Mouse (Mus musculus) gastrocnemius, postnatal 10 days (tissue): ENCODE data around the gene Cbx2. TPM values are rescaled to one million over a fixed set of nuclear protein-coding genes. Genes with fewer than 3 reads are reported as not detected.

ENCODE experiments used
- DNase-seq: peaks from one replicate; pipeline ENCODE4 v3.0.0; 2021; ENCODE audit warnings: mixed read lengths
- long read RNA-seq, 2 experiments: library from polyadenylated mRNA; stranded (forward); transcript quantifications; one replicate each; pipeline ENCODE4 v2.0.0; 2021
- total RNA-seq, 2 experiments: library from RNA; stranded (reverse); gene quantifications; 2 replicates each; pipeline ENCODE4 v1.2.3; 2021

Cbx2 gene
- 1 to 10 TPM; 2.3 to 3.0 TPM for total RNA-seq
- long read RNA-seq, experiment 1, transcript Cbx2-201 (5 exons, 3,807 nt) = major isoform, 11 of 13 reads
- long read RNA-seq, experiment 1, partial matches to known transcripts = 0 of 13 reads
- long read RNA-seq, experiment 1, other reads (novel, unspliced or antisense) = 2 of 13 reads
- long read RNA-seq, experiment 2, transcript Cbx2-201 (5 exons, 3,807 nt) = major isoform, 6 of 9 reads
- long read RNA-seq, experiment 2, partial matches to known transcripts = 1 of 9 reads
- long read RNA-seq, experiment 2, other reads (novel, unspliced or antisense) = 2 of 9 reads

- DNase-seq = peak; percentile 86
Measured at GRCm38 (mm10) chr11:119022895-119023615, at the start of gene Cbx2. Cbx2 (plus strand) TSS chr11:119022962.

DNA sequence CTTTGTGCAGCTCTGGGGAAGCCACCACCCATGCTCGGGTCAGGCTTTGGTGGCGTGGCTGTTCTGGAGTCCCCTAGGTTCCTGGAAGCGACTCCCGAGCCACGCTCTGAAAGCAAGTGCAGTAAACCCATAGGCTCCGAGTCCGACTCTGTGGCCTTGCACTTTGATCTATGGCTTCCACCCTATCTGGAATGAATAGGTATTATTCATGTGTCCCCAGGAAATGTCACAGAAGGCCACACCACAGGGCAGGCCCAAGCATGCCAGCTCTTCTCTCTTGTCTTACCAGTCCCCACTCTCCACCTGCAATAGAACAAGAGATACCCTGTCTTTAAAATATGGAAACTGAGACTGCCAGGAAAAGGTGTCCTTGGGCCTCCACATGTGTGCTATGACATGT, 48.4 kb upstream of the Cbx2 start:
- no peak for DNase-seq

- peak; percentile 71 for DNase-seq
Measured at GRCm38 (mm10) chr11:118975427-118975826, 47.3 kb upstream of the Cbx2 start.

DNA sequence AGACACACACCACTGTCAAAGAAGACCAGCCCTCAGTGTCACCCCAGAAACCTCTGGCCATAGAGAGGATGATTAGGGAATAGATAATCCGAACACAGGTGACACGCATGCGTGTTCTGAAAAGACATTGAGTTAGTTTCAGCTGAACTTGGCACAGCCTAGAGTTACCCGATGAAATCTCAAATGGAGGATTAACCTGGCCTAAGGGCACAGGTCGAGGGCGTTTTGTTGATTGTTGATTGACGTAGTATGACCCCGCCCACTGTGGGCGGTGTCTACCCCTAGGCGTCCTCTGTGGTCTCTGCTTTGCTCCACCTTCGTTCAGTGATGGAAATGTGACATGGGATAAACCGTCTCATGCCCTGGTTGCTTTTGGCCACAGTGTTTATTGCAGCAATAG, 46.8 kb upstream of the Cbx2 start:
- no peak for DNase-seq

DNA sequence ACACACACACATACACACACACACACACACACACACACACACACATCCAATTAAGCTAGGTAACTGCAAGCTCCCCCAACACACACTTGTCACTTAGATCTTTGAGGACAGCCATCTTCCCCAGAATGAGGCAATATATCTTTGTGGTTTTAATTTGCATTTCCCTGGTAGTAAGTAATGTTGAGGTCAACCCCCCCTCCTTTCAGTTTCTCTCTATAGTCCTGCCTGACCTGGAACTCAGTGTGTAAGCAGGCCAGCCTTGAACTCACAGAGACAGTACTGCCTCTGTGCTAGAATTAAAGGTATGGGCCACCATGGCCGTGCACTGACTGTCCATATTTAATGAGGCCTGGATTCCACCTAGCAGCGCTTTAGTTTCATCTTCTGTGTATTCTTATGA, 42.4 kb upstream of the Cbx2 start:
- no peak for DNase-seq

GRCm38 (mm10) chr11:118981012-118981776, 41.6 kb upstream of the Cbx2 start:
- no peak for DNase-seq

GRCm38 (mm10) chr11:118982593-118983113, 40.1 kb upstream of the Cbx2 start:
- no peak for DNase-seq

- no peak for DNase-seq
Measured at GRCm38 (mm10) chr11:118985571-118985970, 37.2 kb upstream of the Cbx2 start.

DNA sequence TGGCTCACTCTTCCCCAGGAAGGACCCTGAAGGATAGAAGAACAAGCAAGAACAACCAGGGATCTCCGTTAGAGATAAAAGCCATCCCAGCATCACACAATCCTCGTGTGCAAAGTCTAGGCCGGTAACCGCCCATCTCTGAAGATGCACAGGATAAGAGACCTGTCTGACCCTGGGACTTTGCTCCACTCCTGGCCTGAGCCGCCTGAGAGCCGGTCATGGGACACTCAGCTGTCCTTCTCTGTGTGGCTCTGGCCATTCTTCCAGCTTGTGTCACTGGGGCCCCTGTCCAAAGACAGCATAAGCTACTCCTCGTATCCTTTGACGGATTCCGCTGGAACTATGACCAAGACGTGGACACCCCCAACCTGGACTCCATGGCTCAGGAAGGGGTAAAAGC, 34.8 kb upstream of the Cbx2 start, which contains the start of gene Enpp7:
Gene Enpp7 (plus strand): TSS at position 190 of the 400 bp plus-strand sequence.
- DNase-seq = no peak

GRCm38 (mm10) chr11:118992781-118993180, 30.0 kb upstream of the Cbx2 start:
- no peak for DNase-seq

DNA sequence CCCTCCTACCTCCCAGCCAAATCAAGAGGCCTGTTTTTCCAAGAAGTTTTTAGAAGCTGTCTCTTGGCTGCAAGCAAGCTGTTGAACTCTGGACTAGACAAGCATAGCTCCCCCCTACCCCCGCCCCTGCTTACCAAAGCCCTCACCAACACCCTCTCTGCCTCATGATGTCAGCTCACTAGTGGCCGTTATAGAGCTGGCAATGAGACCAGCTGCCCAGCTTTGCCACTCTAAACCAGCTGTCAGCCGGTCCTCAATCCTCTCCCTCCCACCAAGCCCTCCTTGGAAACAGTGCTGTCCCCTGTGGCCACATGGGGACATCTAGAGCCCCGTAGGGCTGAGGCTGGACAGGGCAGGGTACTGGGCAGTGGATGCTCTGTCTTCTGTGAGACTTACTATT, 27.3 kb upstream of the Cbx2 start:
- no peak for DNase-seq

GRCm38 (mm10) chr11:118997182-118997581, 25.6 kb upstream of the Cbx2 start:
- no peak for DNase-seq

DNA sequence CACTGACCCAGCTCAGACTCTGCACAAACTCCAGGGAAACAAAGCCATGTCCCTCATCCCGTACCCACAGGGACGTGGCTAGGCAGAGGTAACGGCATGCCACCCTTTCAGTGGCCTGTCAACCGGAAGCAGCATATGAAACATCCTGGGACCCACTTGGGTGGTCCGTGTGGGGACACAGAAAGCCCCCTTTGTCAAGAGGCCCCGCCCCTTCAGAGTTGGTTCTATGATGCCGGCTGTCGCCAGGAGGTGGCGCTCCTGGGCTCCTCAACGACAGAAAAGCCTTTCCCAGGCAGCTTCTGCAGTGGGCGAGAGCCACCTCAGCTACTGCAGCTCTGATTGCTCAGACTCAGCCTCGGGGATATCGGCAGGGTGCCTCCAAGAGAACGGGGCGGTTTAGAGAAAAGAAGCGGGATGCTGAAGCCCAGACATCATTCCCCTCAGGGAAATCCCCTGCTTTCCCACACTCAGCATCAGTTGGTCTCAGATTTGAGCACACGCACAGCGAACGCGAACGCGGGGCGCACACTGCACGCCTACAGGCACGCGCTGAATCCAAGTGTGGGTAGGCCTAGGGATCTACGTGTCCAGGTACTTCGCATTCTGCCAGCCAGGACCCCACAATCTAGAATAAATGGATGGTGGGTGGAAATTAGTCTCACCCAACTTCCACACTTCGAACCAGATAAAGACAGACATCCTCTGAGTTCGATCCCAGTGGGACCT, 24.1 kb upstream of the Cbx2 start:
- peak; percentile 82 for DNase-seq

DNA sequence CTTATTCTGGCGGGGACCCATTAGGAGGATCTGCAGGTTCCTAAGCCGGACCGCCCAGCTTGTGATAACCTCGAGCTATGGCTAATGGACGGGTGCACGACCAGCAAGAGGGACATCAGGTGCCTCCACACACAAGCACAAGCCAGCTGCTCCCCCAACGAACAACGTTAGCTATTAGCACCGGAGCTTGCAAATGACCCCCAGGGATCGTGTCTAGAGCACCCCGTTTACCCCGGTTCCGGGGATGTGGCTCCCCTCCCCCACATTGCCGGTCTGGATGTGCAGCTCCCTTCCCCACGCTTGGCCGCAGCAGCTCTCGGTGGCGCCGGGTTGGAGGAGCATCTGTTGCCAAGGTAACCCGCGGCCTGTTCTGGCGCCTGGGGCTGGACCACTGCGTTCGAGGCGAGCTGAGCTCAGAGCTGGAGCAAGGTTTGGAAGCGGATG, 23.4 kb upstream of the Cbx2 start:
- DNase-seq = no peak

DNA sequence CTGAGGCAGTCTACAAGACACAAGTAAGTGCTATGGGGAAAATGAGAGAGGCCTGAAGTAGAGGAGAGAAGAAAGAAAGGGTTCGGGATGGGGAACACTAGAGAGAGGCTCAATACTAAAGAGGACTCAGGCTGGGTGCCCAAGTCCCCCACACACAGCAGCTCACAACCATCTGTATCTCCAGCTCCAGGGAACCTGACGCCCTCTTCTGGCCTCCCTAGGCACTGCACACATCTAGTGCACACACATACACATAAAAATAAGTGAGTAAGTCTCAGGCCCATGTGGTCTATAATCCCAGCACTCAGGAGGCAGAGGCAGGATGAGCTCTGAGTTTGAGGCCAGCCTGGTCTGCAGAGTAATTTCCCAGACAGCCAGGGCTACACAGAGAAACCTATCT, 21.9 kb upstream of the Cbx2 start:
- DNase-seq = no peak

DNA sequence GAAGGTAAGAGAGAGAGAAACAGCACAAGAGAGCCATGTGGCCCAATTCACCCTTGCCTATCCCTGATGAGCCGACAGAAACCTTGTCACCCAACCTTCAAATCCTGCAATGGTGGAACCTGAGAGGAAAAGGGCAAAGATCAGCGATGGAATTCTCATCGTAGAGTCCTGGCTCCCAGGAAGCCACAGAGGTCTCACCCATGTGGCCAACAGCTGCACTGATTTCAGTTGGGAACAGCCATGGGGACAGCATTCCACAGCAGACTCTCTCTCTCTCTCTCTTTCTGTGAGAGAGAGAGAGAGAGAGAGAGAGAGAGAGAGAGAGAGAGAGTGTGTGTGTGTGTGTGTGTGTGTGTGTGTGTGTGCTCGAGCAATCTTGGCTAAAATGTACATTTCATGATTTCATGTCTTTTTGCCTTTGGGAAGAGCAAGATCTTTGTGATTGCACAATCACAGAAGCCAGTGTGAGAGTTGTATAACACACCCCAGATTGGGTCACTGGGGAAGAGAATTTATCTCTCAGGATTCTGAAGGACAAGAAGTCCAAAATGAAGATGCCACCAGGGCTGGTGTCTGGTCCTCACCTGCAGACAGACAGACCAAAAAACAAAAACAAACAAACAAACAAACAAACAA, 21.2 kb upstream of the Cbx2 start:
- no peak for DNase-seq

GRCm38 (mm10) chr11:119005547-119006275, 17.1 kb upstream of the Cbx2 start:
- DNase-seq = no peak

DNA sequence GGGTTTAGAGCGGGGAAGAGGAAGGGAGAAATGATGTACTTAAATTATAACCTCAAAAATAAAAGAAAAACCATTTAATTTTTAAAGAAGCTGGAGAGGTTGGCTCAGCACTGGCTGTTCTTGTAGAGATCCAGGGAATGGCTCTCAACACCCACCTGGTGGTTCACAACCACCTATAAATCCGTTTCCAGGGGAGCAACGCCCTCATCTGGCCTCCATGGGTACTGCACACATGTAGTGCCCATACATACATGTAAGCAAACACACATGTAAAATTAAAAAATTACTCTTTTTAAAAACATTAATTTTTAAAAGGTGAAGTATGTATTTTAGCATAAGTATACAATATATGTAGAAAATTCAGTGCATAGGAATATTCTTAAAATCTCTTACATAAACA, 16.3 kb upstream of the Cbx2 start:
- no peak for DNase-seq

- no peak for DNase-seq
Measured at GRCm38 (mm10) chr11:119007461-119008456, 15.0 kb upstream of the Cbx2 start.

GRCm38 (mm10) chr11:119014455-119014854, 8.3 kb upstream of the Cbx2 start:
- DNase-seq = no peak
